Mouse (Mus musculus) E14TG2a.4 (cell line): ENCODE results near the gene Trp53bp2.

Experiments used
- CTCF ChIP-seq: conservative IDR thresholded peaks from 2 replicates; pipeline ENCODE4 v1.5.1; 2014; ENCODE audit warnings: low read length
- NANOG ChIP-seq: IDR thresholded peaks from 2 replicates; pipeline ENCODE4 v1.6.1; 2014; ENCODE audit warnings: borderline replicate concordance, low read length, mixed read lengths

- TF ChIP-seq CTCF: no peak
- no peak for TF ChIP-seq NANOG
These were observed 615 bp downstream of the Trp53bp2 start for GRCm38 (mm10) chr1:182409401-182410173.
